Mouse (Mus musculus) embryonic fibroblast, embryonic 13.5 days (primary cell): ENCODE results near the gene Gp1ba. TPM values are rescaled to one million over a fixed set of nuclear protein-coding genes. Genes with fewer than 3 reads are reported as not detected.
A peak's percentile ranks its signal among the peaks of the same experiment; 100 is the strongest.

Experiments
- H3K27ac ChIP-seq: 2 replicates; pipeline ENCODE4 v1.5.1; 2012; ENCODE audit warnings: low read length, control low read depth, inconsistent platforms; ENCODE audit not compliant: insufficient read depth
- H3K4me1 ChIP-seq: 2 replicates; pipeline ENCODE4 v1.6.1; 2011; ENCODE audit warnings: low read length; ENCODE audit not compliant: control insufficient read depth, insufficient read depth
- H3K4me3 ChIP-seq: 2 replicates; pipeline ENCODE4 v1.5.1; 2011; ENCODE audit warnings: mild to moderate bottlenecking, control low read depth, low read length; ENCODE audit not compliant: insufficient read depth
- CTCF ChIP-seq: IDR thresholded peaks from 2 replicates; pipeline ENCODE4 v1.5.1; 2011; ENCODE audit warnings: mild to moderate bottlenecking, control low read depth, low read length, moderate library complexity, borderline replicate concordance; ENCODE audit not compliant: insufficient read depth
- POLR2A ChIP-seq: IDR thresholded peaks from 2 replicates; pipeline ENCODE4 v1.6.1; 2011; ENCODE audit warnings: low read depth, mild to moderate bottlenecking, control low read depth, low read length, moderate library complexity
- polyA plus RNA-seq: library from polyadenylated mRNA; stranded (reverse); fragments of >200 nt; gene quantifications from 2 replicates; pipeline ENCODE4 v1.2.4, GENCODE M21; 2011; ENCODE audit warnings: low read depth; ENCODE audit not compliant: missing spikeins, insufficient read length

Gene Gp1ba
- polyA plus RNA-seq, 1 experiment = not detected

- Histone ChIP-seq H3K4me3 (peak within 1 kb of the TSS; percentile 65), H3K4me1 (peaks cover 9% of the 10 kb centered on the region), H3K27ac (peak within 1 kb of the TSS; percentile 97)
- TF ChIP-seq POLR2A (peak; percentile 68), CTCF (no peak)
These were observed 30.0 kb downstream of the Gp1ba start, which contains the start of gene Spag7 for GRCm38 (mm10) chr11:70668771-70669505. Gene Spag7, minus strand, starts transcription at chr11:70669416.

GRCm38 (mm10) chr11:70669582-70670345 lies 30.8 kb downstream of the Gp1ba start:
- Histone ChIP-seq H3K4me3 (peak overlapping the region; percentile 65), H3K4me1 (peaks cover 9% of the 10 kb centered on the region), H3K27ac (peak overlapping the region; percentile 97)
- TF ChIP-seq CTCF = no peak
- peak; percentile 80; the same call in 1 of the 2 replicates for TF ChIP-seq POLR2A

DNA sequence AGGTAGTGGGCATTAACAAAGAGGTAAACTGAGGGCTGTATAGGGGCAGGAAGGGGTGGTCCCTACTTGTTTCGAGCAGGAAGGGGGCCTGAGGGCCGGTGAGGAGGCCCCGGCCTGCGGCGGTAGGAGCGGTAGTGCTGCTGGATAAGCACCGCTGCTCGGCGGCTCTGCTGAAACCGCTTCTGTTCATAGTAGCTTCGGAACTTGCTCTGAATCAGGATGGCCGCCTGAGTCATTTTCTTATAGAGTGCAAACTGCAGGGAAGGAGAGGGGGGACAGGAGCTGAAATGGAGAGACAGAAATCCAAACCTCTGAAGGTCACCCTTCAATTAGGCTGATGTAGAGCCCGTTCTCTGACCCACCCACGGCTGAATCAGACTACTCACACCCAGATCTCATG lies 31.6 kb downstream of the Gp1ba start:
- Histone ChIP-seq H3K4me3 (peak overlapping the region; percentile 65), H3K4me1 (peaks cover 9% of the 10 kb centered on the region), H3K27ac (peak overlapping the region; percentile 97)
- no peak; the same call in 1 of the 2 replicates for TF ChIP-seq POLR2A
- TF ChIP-seq CTCF = no peak

GRCm38 (mm10) chr11:70671333-70672047 lies 32.6 kb downstream of the Gp1ba start:
- H3K4me1 ChIP-seq = peaks cover 9% of the 10 kb centered on the region
- TF ChIP-seq CTCF = no peak
- TF ChIP-seq POLR2A = no peak
- H3K27ac ChIP-seq = peak overlapping the region; percentile 97
- H3K4me3 ChIP-seq = peak overlapping the region; percentile 65; the same call in 1 of the 2 replicates

- H3K4me1 ChIP-seq = peaks cover 3% of the 10 kb centered on the region; the same call in 1 of the 2 replicates
- TF ChIP-seq POLR2A = no peak
- TF ChIP-seq CTCF = no peak
- H3K27ac ChIP-seq = no peak overlapping the region
- no peak overlapping the region for H3K4me3 ChIP-seq
These were observed 35.1 kb downstream of the Gp1ba start for GRCm38 (mm10) chr11:70674014-70674413.

GRCm38 (mm10) chr11:70674501-70674900 lies 35.6 kb downstream of the Gp1ba start:
- no peak overlapping the region for H3K4me3 ChIP-seq
- peaks cover 3% of the 10 kb centered on the region; the same call in 1 of the 2 replicates for H3K4me1 ChIP-seq
- no peak overlapping the region for H3K27ac ChIP-seq
- TF ChIP-seq CTCF = no peak
- TF ChIP-seq POLR2A = no peak

GRCm38 (mm10) chr11:70678092-70678491 lies 39.2 kb downstream of the Gp1ba start:
- Histone ChIP-seq H3K4me1 (no peaks in the 10 kb centered on the region), H3K4me3 (no peak overlapping the region), H3K27ac (no peak overlapping the region)
- no peak for TF ChIP-seq POLR2A
- no peak for TF ChIP-seq CTCF

GRCm38 (mm10) chr11:70678576-70678975 lies 39.7 kb downstream of the Gp1ba start:
- H3K27ac ChIP-seq = no peak overlapping the region
- TF ChIP-seq POLR2A (no peak), CTCF (no peak)
- no peak overlapping the region for H3K4me3 ChIP-seq
- no peaks in the 10 kb centered on the region for H3K4me1 ChIP-seq

GRCm38 (mm10) chr11:70679361-70679760 lies 40.4 kb downstream of the Gp1ba start:
- Histone ChIP-seq H3K4me3 (no peak overlapping the region), H3K27ac (no peak overlapping the region), H3K4me1 (no peaks in the 10 kb centered on the region)
- no peak for TF ChIP-seq CTCF
- TF ChIP-seq POLR2A = no peak
